Mouse (Mus musculus) frontal cortex, postnatal 10 days (tissue): ENCODE data around the gene Mrm3.
A peak's percentile ranks its signal among the peaks of the same experiment; 100 is the strongest.

ENCODE experiments used
- DNase-seq, 2 experiments: peaks; one replicate each; pipeline ENCODE4 v3.0.0; 2022; ENCODE audit warnings: low spot score in 2 of 2, mixed read lengths in 1 of 2

The Mrm3 gene

DNA sequence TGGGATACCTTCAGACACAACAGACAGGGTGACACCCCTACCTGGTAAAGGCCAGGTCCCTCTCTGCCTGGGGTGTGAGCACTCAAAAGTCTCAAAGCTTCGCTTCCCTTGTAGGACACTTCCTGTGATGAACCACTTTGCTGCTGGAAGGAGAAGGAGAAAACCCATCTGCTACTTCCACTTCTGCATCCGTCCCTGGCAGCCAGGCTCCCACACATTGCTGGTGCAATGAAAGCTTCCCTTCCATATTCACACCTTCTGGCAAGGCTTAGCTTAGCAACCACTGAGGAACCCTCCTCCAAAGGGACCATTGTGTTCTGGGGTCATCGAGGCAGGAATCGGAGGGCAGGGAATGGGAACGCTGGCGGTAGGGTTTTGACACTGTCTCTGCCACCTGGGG is 45.1 kb downstream of the Mrm3 start:
- DNase-seq, result peak; percentile 28 to 34

- DNase-seq, result peak; percentile 22 to 51
These were observed 46.9 kb downstream of the Mrm3 start for GRCm38 (mm10) chr11:76290367-76290766.

DNA sequence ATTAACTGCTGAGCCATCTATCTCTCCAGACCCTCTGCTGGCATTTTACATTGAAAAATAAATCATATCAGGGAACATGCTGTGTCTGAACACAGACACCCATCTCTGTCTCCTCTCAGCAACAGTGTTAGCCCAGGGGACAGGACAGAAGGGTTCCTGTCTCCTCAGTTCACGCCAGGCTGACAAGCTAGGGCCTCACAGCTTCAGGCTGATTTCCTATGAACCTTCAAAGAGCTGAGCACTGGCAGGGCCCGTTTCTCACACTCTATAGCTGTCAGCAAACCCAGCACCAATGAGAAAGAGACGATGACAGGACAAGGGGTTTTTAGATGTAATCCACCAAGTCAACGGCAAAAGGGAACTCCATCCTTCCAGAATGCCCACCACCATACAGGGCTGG is 48.4 kb downstream of the Mrm3 start:
- DNase-seq, result no peak

DNA sequence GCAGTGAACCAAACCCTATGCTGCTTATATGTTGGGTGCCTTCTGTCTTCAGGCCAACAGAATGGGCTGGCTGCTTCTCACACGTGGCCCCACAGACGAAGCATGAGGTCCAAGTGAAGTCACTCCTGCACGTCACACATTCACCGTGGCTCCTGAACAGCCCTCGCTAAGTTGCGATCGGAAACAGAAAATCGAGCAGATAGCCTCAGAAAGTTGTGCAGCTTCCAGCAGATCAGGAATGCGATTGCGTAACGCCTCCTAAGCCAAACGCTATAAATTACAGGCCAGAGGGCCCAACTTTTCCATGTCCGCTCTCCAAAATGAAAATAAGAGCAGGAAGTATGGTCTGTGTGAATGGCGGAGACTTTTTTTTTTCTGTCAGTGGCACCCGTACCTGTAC is 48.9 kb downstream of the Mrm3 start:
- DNase-seq, result no peak

DNA sequence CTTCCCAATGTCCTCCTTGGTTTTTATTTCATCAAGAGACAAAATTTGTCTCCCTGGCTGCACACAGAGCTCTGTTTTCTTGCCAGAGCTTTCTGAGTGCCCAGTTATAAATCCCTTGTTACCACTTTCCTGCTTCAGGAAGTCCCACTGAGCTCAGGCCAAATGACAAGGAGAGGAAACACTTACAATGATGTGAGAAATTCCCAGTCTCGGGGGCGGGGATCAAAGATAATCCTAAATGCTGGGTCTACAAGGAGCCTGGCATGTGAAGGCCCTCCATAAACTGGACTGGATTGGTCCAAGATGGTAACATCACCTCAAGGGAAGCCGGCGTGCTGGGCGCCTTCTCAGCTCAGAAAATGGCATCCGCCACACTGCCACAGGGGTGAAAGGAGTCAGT is 49.3 kb downstream of the Mrm3 start:
- DNase-seq, result no peak

- DNase-seq, result no peak
These were observed 50.6 kb downstream of the Mrm3 start for GRCm38 (mm10) chr11:76294078-76294477.

DNA sequence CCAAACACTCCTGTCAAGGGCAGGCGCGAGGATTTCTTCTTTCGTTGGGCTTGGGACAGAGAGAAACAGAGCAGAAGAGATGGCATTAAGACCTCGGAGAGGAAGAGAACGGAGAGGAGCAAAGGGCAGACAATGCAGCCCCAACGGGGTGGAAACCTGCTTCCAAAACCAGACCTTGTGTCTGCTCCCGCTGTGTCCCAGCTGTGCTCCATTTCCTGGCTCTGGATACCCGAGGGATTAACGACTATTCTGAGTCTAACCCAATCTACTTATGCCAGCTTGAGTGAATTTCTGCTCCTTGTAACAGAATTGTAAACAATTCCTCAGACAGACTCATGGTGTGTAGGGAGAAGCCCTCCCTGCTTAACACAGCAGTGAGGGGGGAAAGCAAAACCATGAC is 51.3 kb downstream of the Mrm3 start:
- DNase-seq, result no peak

DNA sequence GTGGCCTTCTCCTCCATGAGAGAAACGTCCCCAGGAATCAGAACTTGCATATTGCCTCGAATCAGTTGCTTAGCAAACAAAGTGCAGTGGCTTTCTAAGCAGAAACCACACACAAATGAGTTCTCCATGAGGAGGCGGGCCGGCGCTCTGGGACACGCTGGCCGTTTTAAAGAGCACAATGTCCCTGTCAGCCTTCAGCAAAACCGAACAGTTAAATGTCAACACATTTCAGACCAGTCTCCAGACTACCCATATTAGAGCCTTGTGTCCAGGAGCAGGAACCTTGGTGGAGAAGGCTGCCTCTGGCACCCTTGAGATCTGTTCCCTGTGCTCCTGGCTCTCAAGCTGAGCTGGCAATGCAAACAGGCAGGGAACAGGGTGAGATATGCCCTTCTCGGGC is 53.7 kb downstream of the Mrm3 start:
- DNase-seq, result no peak

DNA sequence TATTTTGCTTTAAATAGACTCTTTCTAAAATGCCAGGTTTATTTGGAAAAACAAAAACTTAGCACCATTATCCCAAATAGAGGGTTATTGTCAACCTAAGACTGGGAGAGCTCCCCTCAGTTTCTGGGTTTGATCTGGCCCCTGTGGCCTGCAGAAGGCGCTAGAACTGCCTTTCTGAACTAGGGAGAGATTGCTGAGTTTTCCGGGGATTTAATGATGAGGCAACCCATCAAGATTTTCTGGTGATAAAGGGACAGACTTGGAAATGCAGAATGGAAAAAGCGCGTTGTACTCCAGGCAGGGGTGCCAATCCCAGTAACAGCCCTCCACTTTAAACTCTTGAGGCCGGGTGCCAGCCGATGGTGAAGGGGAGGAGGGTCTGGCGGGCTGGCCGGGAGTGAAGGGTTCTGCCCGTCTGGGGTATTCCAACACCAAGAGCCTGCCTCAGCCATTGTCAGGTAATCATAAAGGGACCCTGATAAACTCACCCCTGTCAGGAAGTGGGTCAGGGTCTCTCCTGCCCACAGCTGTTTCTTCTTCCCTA is 55.0 kb downstream of the Mrm3 start:
- no peak for DNase-seq
